Mouse (Mus musculus) megakaryocyte, embryonic 14.5 days (primary cell): ENCODE measurements at regions not wholly inside any gene's neighbourhood (a gene's known extent, or its start where the extent isn't known, plus 50 kb on each side); places are given as distances from the start of the nearest gene placed in this dataset.

ENCODE experiments used
- FLI1 ChIP-seq: IDR thresholded peaks from 2 replicates; pipeline ENCODE4 v1.6.1; 2012; ENCODE audit warnings: low read length, inconsistent platforms, mixed read lengths
- GATA1 ChIP-seq: IDR thresholded peaks from 3 replicates; pipeline ENCODE4 v1.6.1; 2012; ENCODE audit warnings: mixed read lengths, low read length, inconsistent platforms, borderline replicate concordance

DNA sequence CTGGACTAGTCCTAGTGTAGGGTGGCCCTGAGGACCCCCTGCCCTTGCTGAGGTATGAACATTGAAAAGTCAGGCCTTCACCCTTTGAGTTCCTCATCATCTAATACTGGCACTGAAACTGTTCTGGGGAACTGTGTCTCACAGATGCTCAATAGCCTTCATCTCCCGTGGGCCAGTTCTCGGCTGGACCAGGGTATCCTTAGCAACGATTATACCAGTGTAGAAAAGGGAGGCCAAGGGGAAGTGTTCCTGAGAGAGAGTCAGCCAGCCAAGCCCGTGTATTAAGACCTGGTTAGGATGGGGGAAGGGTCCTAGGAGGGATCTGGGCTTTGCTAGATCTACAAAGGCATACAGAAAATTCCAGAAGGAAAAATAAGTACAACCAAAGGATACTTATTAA is 153.2 kb downstream of the Enc1 start:
- TF ChIP-seq GATA1: no peak
- no peak for TF ChIP-seq FLI1
